Mouse (Mus musculus): ENCODE results near the gene Scrg1.
"Not testable (repeated sequence)": the region's sequence is repeated elsewhere in the genome, so short reads cannot be mapped to it uniquely, and the experiment has no call there.

The Scrg1 gene

GRCm38 (mm10) chr8:57508657-57509056 is 52.9 kb downstream of the Scrg1 start:
- DNase-seq (ENCODE audit: low spot score): no peak

- peak; percentile 31 for DNase-seq (ENCODE audit: low spot score)
Measured at GRCm38 (mm10) chr8:57510791-57511315, 55.1 kb downstream of the Scrg1 start.

GRCm38 (mm10) chr8:57511316-57512118 is 55.8 kb downstream of the Scrg1 start, which contains the start of gene Hmgb2:
Hmgb2 (plus strand) TSS chr8:57511907.
- DNase-seq (ENCODE audit: low spot score): peak; percentile 100

GRCm38 (mm10) chr8:57512141-57513056 is 56.7 kb downstream of the Scrg1 start:
- DNase-seq (ENCODE audit: low spot score): no peak

- not testable (repeated sequence) for DNase-seq (ENCODE audit: low spot score)
Measured at GRCm38 (mm10) chr8:57513178-57513661, 57.5 kb downstream of the Scrg1 start.

GRCm38 (mm10) chr8:57516685-57517084 is 61.0 kb downstream of the Scrg1 start:
- not testable (repeated sequence) for DNase-seq (ENCODE audit: low spot score)

- DNase-seq (ENCODE audit: low spot score): no peak
Measured at GRCm38 (mm10) chr8:57517723-57518122, 62.0 kb downstream of the Scrg1 start.

GRCm38 (mm10) chr8:57520186-57520786 is 64.6 kb downstream of the Scrg1 start:
- no peak for DNase-seq (ENCODE audit: low spot score)

Data from c-Kit-positive CD71-positive TER-119-positive erythroid progenitor cells, embryonic 14.5 days (primary cell).